Mouse (Mus musculus) Muller cell, postnatal 12 days (primary cell): Measurements from ENCODE around the gene Cep85l.

Experiments
- DNase-seq: peaks from one replicate; pipeline ENCODE4 v3.0.0-alpha.2; 2015; ENCODE audit errors: inconsistent ontology term

Cep85l gene

DNA sequence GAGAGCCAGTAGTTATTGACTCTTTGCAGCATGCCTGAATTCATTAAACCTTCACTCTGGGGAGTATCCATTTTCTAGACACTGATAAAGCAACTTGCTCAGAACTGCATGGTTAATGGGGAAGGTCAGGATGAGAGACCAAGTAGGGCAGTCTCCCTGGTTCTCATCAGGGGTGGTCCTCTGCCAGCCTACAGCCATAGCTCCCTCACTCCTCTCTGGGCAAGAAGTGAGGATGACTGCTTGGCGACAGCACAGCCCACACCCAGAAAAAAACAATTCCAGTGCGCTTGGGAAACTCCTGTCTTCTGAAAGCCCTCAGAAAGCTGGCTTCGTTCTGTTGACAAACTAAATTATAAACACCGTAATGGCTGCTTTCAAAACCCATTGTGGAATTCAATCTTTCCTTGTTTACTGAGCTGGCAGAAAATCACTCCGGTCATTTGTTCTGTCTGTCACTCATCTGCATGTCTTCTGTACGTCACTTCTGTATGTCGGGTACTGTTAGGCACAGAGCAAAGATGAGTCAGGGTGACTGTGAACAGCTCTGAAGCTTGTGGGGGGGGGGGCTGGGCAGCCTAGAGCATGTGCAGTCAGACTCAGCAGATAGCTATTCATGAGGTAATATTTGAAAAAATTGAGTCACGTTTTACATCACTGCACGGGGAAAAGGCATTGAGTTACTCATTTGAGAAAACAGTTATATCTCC lies 15.3 kb upstream of the Cep85l start:
- DNase-seq, result peak; percentile 82

GRCm38 (mm10) chr10:53388227-53388920 lies 8.6 kb upstream of the Cep85l start:
- no peak for DNase-seq

GRCm38 (mm10) chr10:53385438-53385837 lies 5.7 kb upstream of the Cep85l start:
- no peak for DNase-seq

DNA sequence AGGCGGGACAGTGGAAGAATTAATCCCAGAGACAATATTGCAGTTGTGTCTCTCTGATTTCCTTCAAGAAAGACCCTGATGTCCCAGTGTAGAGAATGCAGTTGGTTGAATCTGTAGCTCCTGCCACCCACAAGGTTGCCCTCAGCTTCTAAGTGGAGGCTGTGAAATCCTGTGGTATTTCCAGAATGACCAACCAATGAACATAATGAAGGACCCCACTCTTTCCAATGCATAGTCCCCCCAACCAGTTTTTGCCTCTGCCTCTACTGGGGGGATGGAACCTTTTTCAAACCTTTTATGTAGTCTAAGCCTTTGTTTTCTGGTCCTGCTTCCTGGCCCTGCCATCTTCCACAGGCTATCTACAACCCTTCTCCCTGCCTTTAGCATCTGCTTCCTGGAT lies 5.1 kb upstream of the Cep85l start:
- DNase-seq, result no peak

DNA sequence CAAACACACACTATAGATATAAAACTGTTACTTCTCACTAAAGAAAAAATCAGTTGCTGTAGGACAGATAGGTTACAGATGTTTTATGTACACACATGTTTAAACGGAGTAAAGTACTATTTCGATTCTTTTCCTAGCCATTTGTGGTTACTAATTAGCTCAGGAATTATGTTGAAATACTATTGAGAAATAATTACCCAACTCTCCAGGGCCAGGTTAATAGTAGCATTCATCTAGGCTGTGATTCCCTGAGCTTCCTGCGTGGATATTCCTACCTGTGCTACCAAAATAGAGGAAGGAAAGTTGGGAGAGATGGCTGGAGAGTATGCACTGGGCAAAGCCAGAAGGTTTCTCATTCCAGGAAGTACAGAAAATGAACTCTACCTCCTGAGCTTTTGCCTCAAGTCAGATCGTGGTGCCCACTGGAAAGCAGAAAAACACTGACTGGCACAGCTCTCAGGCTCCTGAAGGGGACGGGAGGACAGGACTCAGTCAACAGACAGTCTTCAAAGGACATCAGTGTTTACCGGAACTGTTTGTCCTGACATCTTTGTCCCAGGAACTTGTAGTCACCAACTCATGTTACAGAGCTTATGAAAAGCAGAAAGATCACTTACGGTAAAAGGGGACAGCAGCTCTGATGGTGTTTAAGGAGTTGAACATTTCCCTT lies 3.1 kb upstream of the Cep85l start:
- no peak for DNase-seq

DNA sequence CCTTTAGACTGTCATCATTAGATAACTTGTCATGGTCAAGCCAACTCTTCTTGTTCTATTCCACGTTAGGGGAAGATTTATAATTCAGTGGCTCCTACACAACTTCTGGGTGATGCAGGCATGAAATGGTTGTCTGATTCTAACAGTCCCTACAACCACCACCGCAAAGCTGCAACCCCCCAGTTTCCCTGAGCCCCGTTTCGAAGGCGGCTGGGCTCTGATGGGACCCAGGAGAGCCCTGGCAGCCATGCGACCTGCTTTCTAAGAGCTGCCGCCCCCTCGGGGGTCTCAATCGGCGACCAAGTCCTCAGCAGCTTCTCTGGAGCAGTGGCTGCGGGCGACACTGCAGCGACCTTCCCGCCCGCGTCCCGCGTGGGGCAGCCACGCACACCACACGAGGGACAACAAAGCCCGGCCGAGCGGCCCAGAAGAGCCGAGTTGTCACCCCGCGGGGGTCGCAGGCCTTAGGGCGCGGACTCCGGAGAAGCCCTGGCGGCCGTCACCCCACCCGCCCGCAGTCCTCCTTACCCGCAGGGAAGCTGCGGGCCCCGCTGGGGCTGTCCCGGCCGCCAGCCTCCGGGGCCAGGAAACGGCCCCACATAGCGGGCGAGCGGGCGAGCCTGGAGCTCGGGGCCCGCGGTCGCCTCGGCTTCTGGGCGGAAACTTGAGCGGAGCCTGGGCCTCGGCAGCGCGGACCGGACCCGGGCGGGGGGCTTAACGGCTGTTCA lies 602 bp downstream of the Cep85l start:
- peak; percentile 19 for DNase-seq

DNA sequence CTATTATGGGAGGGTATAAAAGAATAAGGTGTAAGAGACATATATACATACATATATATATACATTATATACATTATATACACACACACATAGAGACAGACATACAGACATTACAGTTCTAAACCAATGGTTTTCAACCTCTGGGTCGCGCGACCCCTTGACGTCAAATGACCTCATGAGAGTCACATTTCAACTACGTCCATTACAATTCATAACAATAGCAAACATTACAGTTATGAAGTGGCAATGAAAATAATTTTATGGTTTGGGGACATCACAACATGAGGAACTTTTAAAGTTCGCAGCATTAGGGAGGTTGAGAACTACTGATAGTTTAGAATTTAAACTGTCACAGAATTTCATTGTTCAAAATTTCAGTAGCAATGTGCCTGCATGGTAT lies 1.5 kb downstream of the Cep85l start:
- DNase-seq, result no peak

DNA sequence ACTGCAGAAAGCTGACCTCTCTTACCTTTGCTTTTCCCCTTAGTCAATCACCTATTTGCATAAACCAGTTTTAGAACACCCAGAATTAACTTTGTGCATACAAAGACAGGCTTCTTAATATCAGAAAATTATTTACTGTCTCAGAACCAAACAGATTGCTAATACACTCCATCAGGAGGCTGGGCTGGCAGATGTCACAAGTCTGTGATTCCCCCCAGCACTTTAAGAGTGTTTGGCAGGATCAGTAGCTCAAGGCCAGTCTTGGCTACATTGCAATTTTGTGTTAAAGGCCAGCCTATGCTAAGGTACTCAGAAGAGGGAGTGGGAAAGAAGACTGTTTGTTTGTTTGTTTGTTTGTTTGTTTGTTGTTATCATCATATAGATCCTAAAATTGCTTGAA lies 2.7 kb downstream of the Cep85l start:
- DNase-seq, result no peak

GRCm38 (mm10) chr10:53373885-53374578 lies 5.7 kb downstream of the Cep85l start:
- DNase-seq, result no peak

DNA sequence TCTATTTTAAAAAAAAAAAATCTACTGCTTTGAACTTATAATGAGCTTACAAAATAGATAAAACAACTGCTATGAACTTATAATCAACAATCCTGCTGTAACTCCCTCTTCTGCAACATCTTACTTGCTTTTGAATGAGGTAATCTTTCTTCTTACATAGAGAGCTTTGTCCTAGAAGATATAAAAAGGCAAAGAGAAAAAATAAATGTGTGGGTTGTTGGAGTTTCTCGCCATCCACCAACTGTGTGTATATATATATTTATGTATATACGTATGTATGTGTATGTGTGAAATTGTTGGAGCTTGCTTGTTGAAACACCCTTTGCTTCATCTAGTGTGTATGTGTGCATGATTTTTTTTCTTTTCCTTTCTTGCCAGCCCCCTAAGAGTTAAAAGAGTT lies 12.5 kb downstream of the Cep85l start:
- DNase-seq, result no peak

DNA sequence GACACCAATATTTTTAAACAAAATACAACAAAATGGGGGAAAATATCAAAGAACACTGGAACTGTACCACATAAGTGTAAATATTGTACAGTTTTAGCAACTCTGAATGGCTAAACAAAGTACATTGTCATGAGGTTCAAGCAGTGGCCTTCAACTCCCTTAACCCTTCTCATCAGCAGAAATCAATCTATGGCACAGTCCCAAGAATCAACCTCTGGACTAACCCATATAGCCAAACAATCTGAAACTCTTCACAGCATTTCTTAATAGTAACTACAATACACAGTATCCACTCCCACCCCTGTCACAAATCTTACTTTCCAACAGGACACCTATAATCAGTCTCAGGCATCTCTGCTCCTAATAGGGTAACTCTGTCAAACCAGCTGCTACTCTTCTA lies 15.4 kb downstream of the Cep85l start:
- no peak for DNase-seq

DNA sequence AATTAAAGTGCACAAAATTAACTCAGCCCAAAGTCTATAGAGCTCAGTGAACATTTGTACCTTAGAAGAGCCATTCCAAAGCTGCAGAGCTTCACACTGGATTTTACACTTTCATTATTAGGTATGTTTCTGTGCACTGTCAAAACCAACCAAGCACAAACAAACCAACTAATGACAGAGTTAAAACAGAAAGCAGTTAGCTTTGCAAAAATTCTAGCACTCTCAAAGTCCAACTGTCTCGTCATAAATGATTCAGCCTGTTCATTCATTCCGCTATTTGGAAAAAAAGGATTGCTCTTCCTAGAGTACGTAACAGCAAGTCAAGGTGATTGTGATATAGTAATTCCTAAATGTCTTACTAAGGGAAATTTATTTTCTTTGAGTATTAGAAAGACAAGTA lies 20.7 kb downstream of the Cep85l start:
- no peak for DNase-seq

GRCm38 (mm10) chr10:53353665-53354064 lies 26.1 kb downstream of the Cep85l start:
- no peak for DNase-seq

DNA sequence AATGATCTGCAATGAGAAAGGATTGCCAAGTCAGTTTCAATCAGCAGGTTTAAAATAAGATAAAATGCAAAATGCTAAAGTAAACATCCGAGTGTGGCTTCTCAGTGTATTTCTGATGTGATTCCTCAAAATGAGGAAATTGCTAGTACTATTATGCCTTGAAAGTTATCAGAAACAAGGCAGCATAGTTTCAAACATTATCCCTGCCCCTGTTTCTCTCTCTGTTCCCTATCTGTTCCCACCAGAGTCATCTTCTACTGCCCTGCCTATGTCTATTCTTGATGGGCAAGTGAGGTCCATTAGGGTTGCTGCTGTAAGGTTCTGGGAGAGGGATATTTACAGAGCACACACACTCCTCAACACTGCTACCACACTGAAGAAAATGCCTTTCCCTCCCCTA lies 30.5 kb downstream of the Cep85l start:
- DNase-seq, result no peak

DNA sequence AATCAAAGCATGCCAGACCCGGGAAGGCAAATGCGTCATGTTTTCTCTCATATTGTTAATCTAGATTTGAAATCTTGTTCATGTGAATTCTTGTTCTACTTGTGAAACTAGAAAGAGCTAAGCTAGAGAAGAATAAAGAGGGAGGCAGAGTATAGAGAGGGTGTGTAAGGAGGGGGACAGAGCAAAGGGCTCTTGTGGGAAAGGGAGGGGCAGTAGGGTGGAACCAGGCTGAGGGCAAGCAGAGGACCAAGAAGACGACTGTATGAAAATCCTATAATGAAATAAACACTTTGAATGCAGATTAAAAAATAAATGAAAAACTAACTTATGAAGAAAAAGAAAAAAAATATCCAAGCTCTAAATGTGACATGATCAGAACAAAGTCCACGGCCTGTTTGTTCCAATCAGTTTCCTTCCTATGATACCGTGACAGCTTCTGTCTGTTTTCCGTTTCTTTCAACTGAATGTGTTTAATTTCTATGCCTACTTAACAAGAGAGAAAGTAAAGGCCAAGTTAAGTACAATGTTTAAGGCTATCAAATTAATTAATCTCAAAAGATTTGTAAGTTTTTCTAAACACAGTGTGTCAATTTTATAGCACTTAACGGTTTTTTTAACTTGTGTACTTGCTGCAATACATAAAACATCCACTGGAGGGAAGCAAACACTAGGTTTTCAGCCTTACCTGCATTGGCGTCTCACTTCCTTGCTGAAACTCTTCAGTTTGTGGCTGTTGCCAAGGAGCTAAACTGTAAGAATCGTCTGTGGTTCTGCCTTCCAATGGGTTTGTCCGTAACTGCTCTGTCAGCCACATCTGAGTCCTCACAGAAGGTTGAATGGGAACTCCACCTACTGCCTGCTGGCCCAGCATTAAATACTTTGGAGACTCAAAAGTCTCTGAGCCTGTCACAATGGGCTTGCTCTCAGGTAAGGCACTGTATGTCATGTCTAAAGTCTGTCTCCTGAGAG lies 31.7 kb downstream of the Cep85l start:
- peak; percentile 52 for DNase-seq

DNA sequence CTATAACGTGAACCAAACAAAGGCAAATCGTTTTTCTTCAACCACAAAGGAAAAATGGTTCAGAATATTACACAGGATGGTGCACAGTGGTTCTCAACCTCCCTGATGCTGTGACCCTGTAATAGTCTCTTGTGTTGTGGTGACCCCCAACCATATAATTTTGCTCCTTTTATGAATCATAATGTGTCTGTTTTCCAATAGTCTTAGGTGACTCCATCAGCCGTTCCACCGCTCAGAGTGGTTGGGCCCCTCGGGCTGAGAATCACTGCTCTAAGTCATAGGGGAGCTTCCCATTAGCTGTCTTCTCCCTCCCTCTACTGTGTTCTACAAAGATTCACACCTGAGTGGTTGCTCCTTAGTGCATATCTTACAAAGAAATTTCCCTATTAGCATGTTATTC lies 32.8 kb downstream of the Cep85l start:
- no peak for DNase-seq

GRCm38 (mm10) chr10:53346506-53346905 lies 33.2 kb downstream of the Cep85l start:
- DNase-seq, result peak; percentile 28

- no peak for DNase-seq
These were observed 34.2 kb downstream of the Cep85l start for GRCm38 (mm10) chr10:53345508-53345907.

- DNase-seq, result no peak
These were observed 35.9 kb downstream of the Cep85l start for GRCm38 (mm10) chr10:53343865-53344264.

DNA sequence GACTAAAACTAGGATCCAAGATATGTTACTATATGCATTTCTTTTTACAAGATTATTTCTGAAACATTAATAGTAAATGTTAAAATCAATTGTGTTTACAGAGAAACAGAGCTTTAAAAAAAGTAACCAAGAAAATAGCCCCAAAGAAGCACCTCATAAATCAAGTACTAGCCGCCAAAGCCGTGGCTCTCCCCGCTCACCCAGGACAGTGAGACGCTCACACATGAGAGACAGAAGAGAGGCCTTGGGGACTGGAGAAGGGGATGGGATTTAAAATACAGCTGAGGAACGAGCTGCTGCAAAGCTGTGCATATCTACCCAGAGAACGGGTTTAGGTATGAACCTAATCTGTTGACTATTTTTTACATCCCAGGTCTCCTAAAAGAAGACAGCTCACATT lies 36.4 kb downstream of the Cep85l start:
- no peak for DNase-seq
